Mouse (Mus musculus): Measurements from ENCODE around the gene Scnm1. TPM values are rescaled to one million over a fixed set of nuclear protein-coding genes. Genes with fewer than 3 reads are reported as not detected.

Gene Scnm1
- polyA plus RNA-seq, 1 experiment: 34.3 TPM

- TF ChIP-seq POLR2A (IDR thresholded peaks at IDR 0.05; ENCODE audit: low read depth, low read length): no peak
- no peak for TF ChIP-seq CTCF (IDR thresholded peaks at IDR 0.05; ENCODE audit: extremely low read depth, insufficient read length, insufficient replicate concordance, low read depth, low read length)
- no peak overlapping the region for H3K4me3 ChIP-seq (ENCODE audit: low read depth, low read length)
- 71% methylated on average over 11 of the region's 11 CpGs for WGBS
- no peaks in the 10 kb centered on the region for H3K36me3 ChIP-seq (ENCODE audit: control insufficient read depth, insufficient read depth, low read length)
- H3K4me1 ChIP-seq (ENCODE audit: control insufficient read depth, insufficient read depth, insufficient read length, low read length): peaks cover 13% of the 10 kb centered on the region
- no peak overlapping the region for H3K27ac ChIP-seq (ENCODE audit: insufficient read depth, low read depth, low read length)
- peaks cover 10% of the 10 kb centered on the region for H3K27me3 ChIP-seq (ENCODE audit: control insufficient read depth, insufficient read depth, low read length)
Measured at GRCm38 (mm10) chr3:95163419-95164255, 29.8 kb upstream of the Scnm1 start.

GRCm38 (mm10) chr3:95162345-95162628, 28.5 kb upstream of the Scnm1 start:
- Histone ChIP-seq H3K36me3 (ENCODE audit: control insufficient read depth, insufficient read depth, low read length) (no peaks in the 10 kb centered on the region), H3K27me3 (ENCODE audit: control insufficient read depth, insufficient read depth, low read length) (peaks cover 10% of the 10 kb centered on the region), H3K4me3 (ENCODE audit: low read depth, low read length) (no peak overlapping the region), H3K4me1 (ENCODE audit: control insufficient read depth, insufficient read depth, insufficient read length, low read length) (peaks cover 13% of the 10 kb centered on the region), H3K27ac (ENCODE audit: insufficient read depth, low read depth, low read length) (no peak overlapping the region)
- TF ChIP-seq CTCF (IDR thresholded peaks at IDR 0.05; ENCODE audit: extremely low read depth, insufficient read length, insufficient replicate concordance, low read depth, low read length): no peak
- no peak for TF ChIP-seq POLR2A (IDR thresholded peaks at IDR 0.05; ENCODE audit: low read depth, low read length)
- WGBS: 32% methylated on average over 2 of the region's 2 CpGs

DNA sequence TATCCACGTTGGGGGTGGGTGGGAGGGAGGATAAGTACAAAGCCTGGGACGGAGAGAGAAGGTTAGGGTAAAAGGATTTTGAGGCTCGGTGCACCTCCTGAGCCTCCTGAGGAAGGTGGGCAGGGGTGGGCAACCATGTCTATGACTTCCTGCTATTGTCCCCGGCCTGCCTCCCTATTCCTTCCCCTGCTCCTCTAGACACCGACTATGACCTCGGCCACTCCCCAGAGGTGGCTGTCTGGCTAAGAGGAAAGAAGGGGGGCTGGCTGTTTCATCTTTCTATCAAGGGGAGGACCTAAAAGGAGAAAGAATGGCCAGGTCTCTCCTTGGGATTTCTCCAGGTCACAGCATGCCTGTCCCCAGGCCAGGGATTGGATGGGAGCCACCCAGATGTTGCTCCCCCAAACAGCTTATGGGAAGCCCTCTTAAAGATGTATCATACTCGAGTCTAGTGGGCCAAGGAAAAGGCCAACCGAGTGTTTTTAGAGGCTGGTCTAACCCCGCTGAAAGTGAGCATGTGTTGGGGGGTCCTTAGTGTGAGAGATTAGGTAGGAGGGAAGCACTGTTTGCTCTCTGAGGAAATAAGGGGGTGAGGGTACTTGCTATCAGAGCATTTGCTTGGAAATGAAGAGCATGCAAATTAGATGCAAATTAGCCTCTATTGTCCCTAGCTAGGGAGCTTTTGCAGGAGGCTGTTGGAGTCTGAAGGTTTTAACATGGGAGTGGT, 28.0 kb upstream of the Scnm1 start:
- WGBS: 33% methylated on average over 9 of the region's 9 CpGs
- H3K4me1 ChIP-seq (ENCODE audit: control insufficient read depth, insufficient read depth, insufficient read length, low read length): peaks cover 13% of the 10 kb centered on the region
- H3K4me3 ChIP-seq (ENCODE audit: low read depth, low read length): no peak overlapping the region
- peaks cover 10% of the 10 kb centered on the region for H3K27me3 ChIP-seq (ENCODE audit: control insufficient read depth, insufficient read depth, low read length)
- TF ChIP-seq CTCF (IDR thresholded peaks at IDR 0.05; ENCODE audit: extremely low read depth, insufficient read length, insufficient replicate concordance, low read depth, low read length): no peak
- TF ChIP-seq POLR2A (IDR thresholded peaks at IDR 0.05; ENCODE audit: low read depth, low read length): no peak
- no peak overlapping the region for H3K27ac ChIP-seq (ENCODE audit: insufficient read depth, low read depth, low read length)
- H3K36me3 ChIP-seq (ENCODE audit: control insufficient read depth, insufficient read depth, low read length): no peaks in the 10 kb centered on the region

GRCm38 (mm10) chr3:95161041-95161551, 27.3 kb upstream of the Scnm1 start:
- Histone ChIP-seq H3K27me3 (ENCODE audit: control insufficient read depth, insufficient read depth, low read length) (peaks cover 10% of the 10 kb centered on the region), H3K27ac (ENCODE audit: insufficient read depth, low read depth, low read length) (no peak overlapping the region), H3K36me3 (ENCODE audit: control insufficient read depth, insufficient read depth, low read length) (no peaks in the 10 kb centered on the region), H3K4me1 (ENCODE audit: control insufficient read depth, insufficient read depth, insufficient read length, low read length) (peaks cover 13% of the 10 kb centered on the region), H3K4me3 (ENCODE audit: low read depth, low read length) (peak overlapping the region; percentile 80)
- 8% methylated on average over 30 of the region's 30 CpGs for WGBS
- TF ChIP-seq CTCF (IDR thresholded peaks at IDR 0.05; ENCODE audit: extremely low read depth, insufficient read length, insufficient replicate concordance, low read depth, low read length) (no peak), POLR2A (IDR thresholded peaks at IDR 0.05; ENCODE audit: low read depth, low read length) (no peak)

- TF ChIP-seq CTCF (IDR thresholded peaks at IDR 0.05; ENCODE audit: extremely low read depth, insufficient read length, insufficient replicate concordance, low read depth, low read length) (no peak), POLR2A (IDR thresholded peaks at IDR 0.05; ENCODE audit: low read depth, low read length) (peak; percentile 52; the same call in 1 of the 2 replicates)
- Histone ChIP-seq H3K27me3 (ENCODE audit: control insufficient read depth, insufficient read depth, low read length) (peaks cover 10% of the 10 kb centered on the region), H3K27ac (ENCODE audit: insufficient read depth, low read depth, low read length) (no peak within 1 kb of the TSS), H3K4me3 (ENCODE audit: low read depth, low read length) (peak within 1 kb of the TSS; percentile 80), H3K4me1 (ENCODE audit: control insufficient read depth, insufficient read depth, insufficient read length, low read length) (peaks cover 13% of the 10 kb centered on the region), H3K36me3 (ENCODE audit: control insufficient read depth, insufficient read depth, low read length) (no peaks in the 10 kb centered on the region)
- WGBS: under 1% methylated on average over 62 of the region's 66 CpGs
Measured at GRCm38 (mm10) chr3:95159987-95160963, 26.5 kb upstream of the Scnm1 start, which contains the start of gene Sema6c. Sema6c (plus strand) TSS chr3:95160457.

GRCm38 (mm10) chr3:95159511-95159986, 25.7 kb upstream of the Scnm1 start:
- Histone ChIP-seq H3K36me3 (ENCODE audit: control insufficient read depth, insufficient read depth, low read length) (no peaks in the 10 kb centered on the region), H3K4me3 (ENCODE audit: low read depth, low read length) (peak overlapping the region; percentile 80), H3K27ac (ENCODE audit: insufficient read depth, low read depth, low read length) (no peak overlapping the region), H3K4me1 (ENCODE audit: control insufficient read depth, insufficient read depth, insufficient read length, low read length) (peaks cover 13% of the 10 kb centered on the region), H3K27me3 (ENCODE audit: control insufficient read depth, insufficient read depth, low read length) (peaks cover 10% of the 10 kb centered on the region)
- TF ChIP-seq CTCF (IDR thresholded peaks at IDR 0.05; ENCODE audit: extremely low read depth, insufficient read length, insufficient replicate concordance, low read depth, low read length) (no peak), POLR2A (IDR thresholded peaks at IDR 0.05; ENCODE audit: low read depth, low read length) (no peak)
- 28% methylated on average over 8 of the region's 8 CpGs for WGBS

All from small intestine, adult 2 months (tissue).